Mouse (Mus musculus): ENCODE data around the gene Phyhipl.

DNA sequence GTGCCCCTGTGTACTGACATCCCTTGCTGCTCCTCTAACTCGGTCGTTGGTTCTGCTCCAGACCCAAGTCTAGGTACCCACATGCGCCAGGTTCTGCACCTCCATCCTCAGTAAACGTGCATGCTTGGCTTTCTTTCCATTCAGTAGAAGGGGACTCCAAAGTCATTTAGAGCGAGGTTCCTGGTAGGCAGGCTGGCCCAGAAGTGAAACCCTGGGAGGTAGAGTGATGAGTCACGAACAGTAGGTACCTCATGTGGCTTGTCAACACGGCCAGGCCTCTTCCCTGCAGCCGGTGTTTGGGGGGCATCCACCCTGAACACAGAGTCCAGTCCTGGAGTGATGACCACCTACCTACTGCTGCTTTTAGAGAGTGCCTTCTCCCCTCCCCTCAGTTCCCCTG lies 139.1 kb downstream of the Phyhipl start:
- TF ChIP-seq POLR2A (IDR thresholded peaks at IDR 0.05; ENCODE audit: extremely low read depth, insufficient read depth, low read length) (no peak), CTCF (IDR thresholded peaks at IDR 0.05; ENCODE audit: low read depth, low read length) (no peak)

Data from liver, adult 2 months (tissue).